In the genomic region with DNA sequence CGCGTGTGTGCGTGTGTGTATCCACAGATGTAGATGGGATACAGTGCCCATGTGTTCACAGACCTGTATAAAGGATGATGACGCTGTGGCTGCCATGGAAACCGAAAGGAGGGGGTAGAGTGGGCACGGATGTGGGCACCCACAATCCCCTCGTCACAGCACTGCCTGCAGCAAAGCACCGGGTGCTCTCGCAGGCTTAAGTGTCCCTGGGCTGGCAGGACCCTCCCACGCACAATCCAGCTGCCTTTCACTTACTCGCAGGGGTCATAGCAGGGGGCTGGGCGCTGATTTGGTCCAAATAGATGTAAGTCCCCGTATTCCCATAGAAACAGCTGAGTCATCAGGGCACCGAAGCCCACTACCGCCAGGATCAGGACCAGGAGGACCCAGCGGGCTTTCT, we compare ENCODE assay signal across 9 mouse cellular contexts. TPM values are rescaled to one million over a fixed set of nuclear protein-coding genes. Genes with fewer than 3 reads are reported as not detected.
DNase-seq lines count a peak whose midpoint lies in the region; ATAC-seq and TF ChIP-seq lines count a peak whose summit lies in the region.
"Had no signal": no experiment of that assay in that cellular context is flagged by ENCODE, and none has a peak within 500 bp of the region (broad histone marks: within the 10 kb centered on the region; RNA-seq: fewer than 3 reads in every experiment).

No protein-coding gene starts in this region.

- H3K27ac ChIP-seq in heart, postnatal 0 days (ENCODE audit: low read depth) = no peak overlapping the region
- H3K27ac ChIP-seq in limb, embryonic 10.5 days = no peak overlapping the region
- 0 out of 2 replicates have a peak overlapping the region, but pooled peaks have one; percentile 34 for H3K27ac ChIP-seq in neural tube, embryonic 13.5 days (replicated peaks)

- no peak overlapping the region for H3K4me3 ChIP-seq in heart, postnatal 0 days (ENCODE audit: low read depth, low read length)
- H3K4me3 ChIP-seq in limb, embryonic 10.5 days = 0 out of 2 replicates have a peak overlapping the region, but pooled peaks have one; percentile 53
- peak overlapping the region; percentile 59 for H3K4me3 ChIP-seq in neural tube, embryonic 13.5 days

- H3K4me1 ChIP-seq in heart, postnatal 0 days (ENCODE audit: control insufficient read depth, insufficient read depth) = peaks cover 20% of the 10 kb centered on the region
- H3K4me1 ChIP-seq in limb, embryonic 10.5 days = peaks cover 27% of the 10 kb centered on the region
- H3K4me1 ChIP-seq in neural tube, embryonic 13.5 days (replicated peaks) = peaks cover 15% of the 10 kb centered on the region

- H3K4me2 ChIP-seq in heart, postnatal 0 days (ENCODE audit: low read depth, low read length) = peak overlapping the region; percentile 99; the same call in 1 of the 2 replicates
- peak overlapping the region; percentile 83 for H3K4me2 ChIP-seq in neural tube, embryonic 13.5 days

- H3K27me3 ChIP-seq in heart, postnatal 0 days (ENCODE audit: control insufficient read depth, insufficient read depth, low read length) = no peaks in the 10 kb centered on the region
- no peaks in the 10 kb centered on the region for H3K27me3 ChIP-seq in limb, embryonic 10.5 days (ENCODE audit: low read depth, poor library complexity, severe bottlenecking)
- no peaks in the 10 kb centered on the region for H3K27me3 ChIP-seq in neural tube, embryonic 13.5 days

- DNase-seq in heart, postnatal 0 days (ENCODE audit: low spot score) = no peak
- no peak for DNase-seq in heart, postnatal 4 days
- peak; percentile 32 for DNase-seq in adrenal gland, postnatal 25 days
- DNase-seq in frontal cortex, postnatal 14 days (ENCODE audit: low spot score in 2 of 2) = peak; percentile 76 to 88
- DNase-seq in limb, embryonic 10.5 days (ENCODE audit: low spot score) = no peak
- no peak for DNase-seq in ovary, postnatal 36 days (ENCODE audit: low spot score)

- H3K9me3 ChIP-seq in heart, postnatal 0 days (replicated peaks; ENCODE audit: control insufficient read depth, low read length) = no peaks in the 10 kb centered on the region
- H3K9me3 ChIP-seq in limb, embryonic 10.5 days (replicated peaks) = no peaks in the 10 kb centered on the region
- H3K9me3 ChIP-seq in neural tube, embryonic 13.5 days = no peaks in the 10 kb centered on the region

- TF ChIP-seq EP300 in heart, postnatal 0 days (IDR thresholded peaks at IDR 0.05; ENCODE audit: low read depth) = no peak

- no peak overlapping the region for H3K9ac ChIP-seq in heart, postnatal 0 days (replicated peaks; ENCODE audit: low read depth, low read length)
- peak overlapping the region; percentile 81 for H3K9ac ChIP-seq in neural tube, embryonic 13.5 days

- no peak for TF ChIP-seq CTCF in heart, postnatal 0 days (IDR thresholded peaks at IDR 0.05; ENCODE audit: low read depth)

- no peak for ATAC-seq in heart, postnatal 0 days (ENCODE audit: insufficient read depth, low read depth)
- peak; percentile 50 for ATAC-seq in neural tube, embryonic 13.5 days (ENCODE audit: low read depth)
- ATAC-seq in erythroid progenitor cell, adult 5-6 weeks (replicated peaks; ENCODE audit: low FRiP score, poor library complexity, severe bottlenecking) = no peak

- 80% methylated on average over 16 of the region's 16 CpGs for WGBS in heart, postnatal 0 days
- WGBS in limb, embryonic 10.5 days = 82% methylated on average over 16 of the region's 16 CpGs
- 58% methylated on average over 16 of the region's 16 CpGs for WGBS in neural tube, embryonic 13.5 days

- peaks cover 11% of the 10 kb centered on the region; the same call in 1 of the 2 replicates for H3K36me3 ChIP-seq in heart, postnatal 0 days (replicated peaks; ENCODE audit: control insufficient read depth, insufficient read depth, low read length)
- H3K36me3 ChIP-seq in limb, embryonic 10.5 days = peaks cover 12% of the 10 kb centered on the region
- H3K36me3 ChIP-seq in neural tube, embryonic 13.5 days = peaks cover 45% of the 10 kb centered on the region

RNA-seq across cellular contexts. Expression of gene Pld3, which starts 11.6 kb away (rescaled TPM):
- 37.3 and 58.5 TPM in 2 replicates for total RNA-seq in heart, postnatal 0 days (2014; rRNA removed; ENCODE audit: low replicate concordance)
- polyA plus RNA-seq in heart, postnatal 0 days (2015; fragmentation: Nextera tagmentation; extraction: Ambion mirVana) = 38.9 and 43.8 TPM in 2 replicates
- 10 to 100 TPM; 28.9 to 32.4 TPM for total RNA-seq in heart, postnatal 4 days (2021)
- 108 and 114 TPM in 2 replicates for total RNA-seq in adrenal gland, postnatal 25 days (2021)
- 31.6 and 49.5 TPM in 2 replicates for polyA plus RNA-seq in limb, embryonic 10.5 days (2016; fragmentation: Nextera tagmentation; extraction: Ambion mirVana)
- 123 and 128 TPM in 2 replicates for polyA plus RNA-seq in neural tube, embryonic 13.5 days (2015; fragmentation: Nextera tagmentation; extraction: Ambion mirVana)
- 43.2 and 88.0 TPM in 2 replicates for total RNA-seq in erythroid progenitor cell, adult 5-6 weeks (2015; ENCODE audit: low replicate concordance)
- total RNA-seq in erythroid progenitor cell, adult 5-6 weeks (2017; ENCODE audit: low replicate concordance) = 19.1 and 26.3 TPM in 2 replicates

RNA-seq across cellular contexts. Expression of gene 2310022A10Rik, which starts 11.6 kb away (rescaled TPM):
- 3.8 and 21.3 TPM in 2 replicates for total RNA-seq in heart, postnatal 0 days (2014; rRNA removed; ENCODE audit: low replicate concordance)
- 39.7 and 41.8 TPM in 2 replicates for polyA plus RNA-seq in heart, postnatal 0 days (2015; fragmentation: Nextera tagmentation; extraction: Ambion mirVana)
- 10 to 100 TPM; 54.9 to 58.4 TPM for total RNA-seq in heart, postnatal 4 days (2021)
- 16.9 and 18.0 TPM in 2 replicates for total RNA-seq in adrenal gland, postnatal 25 days (2021)
- polyA plus RNA-seq in limb, embryonic 10.5 days (2016; fragmentation: Nextera tagmentation; extraction: Ambion mirVana) = 40.8 and 41.2 TPM in 2 replicates
- polyA plus RNA-seq in neural tube, embryonic 13.5 days (2015; fragmentation: Nextera tagmentation; extraction: Ambion mirVana) = 30.9 and 31.9 TPM in 2 replicates
- total RNA-seq in erythroid progenitor cell, adult 5-6 weeks (2015; ENCODE audit: low replicate concordance) = 11.2 and 18.9 TPM in 2 replicates
- total RNA-seq in erythroid progenitor cell, adult 5-6 weeks (2017; ENCODE audit: low replicate concordance) = 1.6 and 6.8 TPM in 2 replicates

RNA-seq across cellular contexts. Expression of gene Hipk4, which starts 18.4 kb away (rescaled TPM):
- total RNA-seq in heart, postnatal 0 days (2014; rRNA removed; ENCODE audit: low replicate concordance) = 0.23 and 1.1 TPM in 2 replicates
- 0.15 and 0.18 TPM in 2 replicates for polyA plus RNA-seq in heart, postnatal 0 days (2015; fragmentation: Nextera tagmentation; extraction: Ambion mirVana)
- total RNA-seq in heart, postnatal 4 days (2021) = 1 to 10 TPM in 1 of 2 experiments, under 1 TPM in 1; 0.83 to 1.0 TPM
- total RNA-seq in adrenal gland, postnatal 25 days (2021) = 0.88 TPM in 1 of 2 replicates, not detected in the other
- polyA plus RNA-seq in limb, embryonic 10.5 days (2016; fragmentation: Nextera tagmentation; extraction: Ambion mirVana) = 0.54 and 0.79 TPM in 2 replicates
- 0.39 and 0.71 TPM in 2 replicates for polyA plus RNA-seq in neural tube, embryonic 13.5 days (2015; fragmentation: Nextera tagmentation; extraction: Ambion mirVana)
- not detected in 2 replicates for total RNA-seq in erythroid progenitor cell, adult 5-6 weeks (2015; ENCODE audit: low replicate concordance)
- total RNA-seq in erythroid progenitor cell, adult 5-6 weeks (2017; ENCODE audit: low replicate concordance) = not detected in 2 replicates
- total RNA-seq: liver, adult 2 months had no signal
- polyA plus RNA-seq: liver, adult 2 months had no signal

RNA-seq across cellular contexts. Expression of gene Prx, which starts 42.3 kb away (rescaled TPM):
- total RNA-seq in heart, postnatal 0 days (2014; rRNA removed; ENCODE audit: low replicate concordance) = 1.9 and 2.2 TPM in 2 replicates
- 1.1 TPM in 2 replicates for polyA plus RNA-seq in heart, postnatal 0 days (2015; fragmentation: Nextera tagmentation; extraction: Ambion mirVana)
- total RNA-seq in heart, postnatal 4 days (2021) = 1 to 10 TPM; 4.1 to 5.9 TPM
- total RNA-seq in adrenal gland, postnatal 25 days (2021) = 2.6 and 2.7 TPM in 2 replicates
- polyA plus RNA-seq in limb, embryonic 10.5 days (2016; fragmentation: Nextera tagmentation; extraction: Ambion mirVana) = 3.5 and 4.3 TPM in 2 replicates
- 1.9 TPM in 2 replicates for polyA plus RNA-seq in neural tube, embryonic 13.5 days (2015; fragmentation: Nextera tagmentation; extraction: Ambion mirVana)
- total RNA-seq in erythroid progenitor cell, adult 5-6 weeks (2015; ENCODE audit: low replicate concordance) = 0.36 and 0.42 TPM in 2 replicates
- 1.4 and 5.1 TPM in 2 replicates for total RNA-seq in erythroid progenitor cell, adult 5-6 weeks (2017; ENCODE audit: low replicate concordance)
- total RNA-seq: liver, adult 2 months had no signal

RNA-seq across cellular contexts. Expression of gene Akt2, which starts 49.9 kb away (rescaled TPM):
- 129 and 138 TPM in 2 replicates for total RNA-seq in heart, postnatal 0 days (2014; rRNA removed; ENCODE audit: low replicate concordance)
- polyA plus RNA-seq in heart, postnatal 0 days (2015; fragmentation: Nextera tagmentation; extraction: Ambion mirVana) = 74.0 and 80.5 TPM in 2 replicates
- total RNA-seq in heart, postnatal 4 days (2021) = 100 to 1,000 TPM; 158 to 164 TPM
- total RNA-seq in adrenal gland, postnatal 25 days (2021) = 150 and 209 TPM in 2 replicates
- polyA plus RNA-seq in limb, embryonic 10.5 days (2016; fragmentation: Nextera tagmentation; extraction: Ambion mirVana) = 91.3 and 95.0 TPM in 2 replicates
- 59.6 and 66.2 TPM in 2 replicates for polyA plus RNA-seq in neural tube, embryonic 13.5 days (2015; fragmentation: Nextera tagmentation; extraction: Ambion mirVana)
- total RNA-seq in erythroid progenitor cell, adult 5-6 weeks (2015; ENCODE audit: low replicate concordance) = 28.5 and 59.9 TPM in 2 replicates
- total RNA-seq in erythroid progenitor cell, adult 5-6 weeks (2017; ENCODE audit: low replicate concordance) = 25.1 and 48.1 TPM in 2 replicates

Comparison
In these comparisons a context has a peak if more than half of its experiments do, and no peak if none do; other contexts are left out.
1. DNase-seq: peak in adrenal gland, postnatal 25 days (single experiment) and frontal cortex, postnatal 14 days (2 of 2); none in heart, postnatal 0 days (single experiment), heart, postnatal 4 days (single experiment), limb, embryonic 10.5 days (single experiment) and ovary, postnatal 36 days (single experiment).